Mouse (Mus musculus) stomach, embryonic 16.5 days (tissue): ENCODE measurements around the gene Ngef. TPM values are rescaled to one million over a fixed set of nuclear protein-coding genes. Genes with fewer than 3 reads are reported as not detected.

Experiments used
- ATAC-seq: fragments of 200-750 bp; cut with Nextera tagmentation; 2 replicates; pipeline ENCODE4 v1.8.0; 2017; ENCODE audit warnings: moderate number of reproducible peaks, moderate TSS enrichment; ENCODE audit not compliant: insufficient read depth, low FRiP score
- H3K27ac ChIP-seq: fragments of 300-500 bp; sonication (generic); 2 replicates; pipeline ENCODE4 v1.5.1; 2014; ENCODE audit warnings: low read length
- H3K27me3 ChIP-seq: fragments of 300-500 bp; sonication (generic); 2 replicates; pipeline ENCODE4 v1.6.1; 2014; ENCODE audit warnings: low read length, control low read depth, mixed read lengths; ENCODE audit not compliant: control insufficient read depth, insufficient read depth
- H3K36me3 ChIP-seq: fragments of 300-500 bp; sonication (generic); 2 replicates; pipeline ENCODE4 v1.6.1; 2014; ENCODE audit warnings: low read length; ENCODE audit not compliant: control insufficient read depth, insufficient read depth
- H3K4me1 ChIP-seq: fragments of 300-500 bp; sonication (generic); 2 replicates; pipeline ENCODE4 v1.6.1; 2014; ENCODE audit warnings: low read length, control low read depth, mixed read lengths; ENCODE audit not compliant: control insufficient read depth, insufficient read depth
- H3K4me2 ChIP-seq: fragments of 300-500 bp; sonication (generic); 2 replicates; pipeline ENCODE4 v1.6.1; 2014; ENCODE audit warnings: low read depth, low read length, mixed read lengths
- H3K4me3 ChIP-seq: fragments of 300-500 bp; sonication (generic); replicated peaks from 2 replicates; pipeline ENCODE4 v1.5.1; 2014; ENCODE audit warnings: mild to moderate bottlenecking, low read length
- H3K9ac ChIP-seq: fragments of 300-500 bp; sonication (generic); 2 replicates; pipeline ENCODE4 v1.6.1; 2014; ENCODE audit warnings: low read length
- H3K9me3 ChIP-seq: fragments of 300-500 bp; sonication (generic); replicated peaks from 2 replicates; pipeline ENCODE4 v1.6.1; 2016; ENCODE audit warnings: low read length, control low read depth; ENCODE audit not compliant: control insufficient read depth
- WGBS: fragments of 180-500 bp; shearing (Covaris S2); extraction: QIAGEN DNeasy Blood & Tissue Kit; methylation state at CpG from one replicate; pipeline ENCODE4 v1.1.7; 2014; 5-methylcytosine and 5-hydroxymethylcytosine counted together
- polyA plus RNA-seq: library from polyadenylated mRNA; unstranded; fragments of >200 nt; fragmentation: Nextera tagmentation; extraction: Ambion mirVana; gene quantifications from 2 replicates; pipeline ENCODE4 v1.2.1, GENCODE M21; 2015

The Ngef gene
- polyA plus RNA-seq, 1 experiment from 2014 or later: 11.5 TPM

GRCm38 (mm10) chr1:87509561-87510165 is 64.0 kb downstream of the Ngef start, which contains the start of gene Neu2:
Gene Neu2 (plus strand): TSS chr1:87509889.
- H3K9me3 ChIP-seq: no peaks in the 10 kb centered on the region
- peak within 1 kb of the TSS; percentile 70 for H3K4me3 ChIP-seq
- H3K4me1 ChIP-seq: peaks cover 7% of the 10 kb centered on the region
- 2% methylated on average over 56 of the region's 56 CpGs for WGBS
- peak within 1 kb of the TSS; percentile 99 for H3K4me2 ChIP-seq
- no peaks in the 10 kb centered on the region for H3K36me3 ChIP-seq
- peaks cover 7% of the 10 kb centered on the region for H3K27me3 ChIP-seq
- peak within 1 kb of the TSS; percentile 77 for H3K9ac ChIP-seq
- ATAC-seq: peak; percentile 48; the same call in 1 of the 2 replicates
- peak within 1 kb of the TSS; percentile 53 for H3K27ac ChIP-seq

- Histone ChIP-seq H3K27me3 (peaks cover 7% of the 10 kb centered on the region), H3K36me3 (no peaks in the 10 kb centered on the region), H3K9me3 (no peaks in the 10 kb centered on the region), H3K27ac (peak overlapping the region; percentile 53), H3K4me1 (peaks cover 7% of the 10 kb centered on the region), H3K4me2 (peak overlapping the region; percentile 99), H3K9ac (peak overlapping the region; percentile 77), H3K4me3 (peak overlapping the region; percentile 70)
- 20% methylated on average over 26 of the region's 26 CpGs for WGBS
- peak; percentile 35; the same call in 1 of the 2 replicates for ATAC-seq
Observed at GRCm38 (mm10) chr1:87508591-87509560, 64.8 kb downstream of the Ngef start.

DNA sequence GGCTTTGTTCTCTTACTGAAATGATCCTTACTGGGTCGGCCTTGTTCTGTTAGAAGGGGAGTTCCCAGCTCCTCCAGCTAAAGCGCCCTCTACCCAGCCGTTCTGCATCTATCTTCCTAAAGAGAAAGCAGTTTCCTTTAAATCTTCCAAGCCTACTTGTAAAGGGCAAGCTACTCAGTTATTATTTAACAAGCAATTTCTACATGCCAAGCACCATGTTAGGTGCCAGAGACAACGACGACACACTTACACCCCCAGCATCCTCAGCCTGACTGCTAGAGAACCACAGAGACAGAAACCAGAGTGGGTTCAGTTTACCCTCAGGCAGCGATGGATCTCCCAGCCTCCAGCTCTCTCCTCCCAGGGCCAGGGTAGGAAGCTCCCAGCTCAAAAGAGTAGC is 65.8 kb downstream of the Ngef start:
- H3K4me1 ChIP-seq: peaks cover 7% of the 10 kb centered on the region
- no peaks in the 10 kb centered on the region for H3K36me3 ChIP-seq
- H3K4me3 ChIP-seq: no peak overlapping the region
- H3K27ac ChIP-seq: no peak overlapping the region
- 64% methylated on average over 6 of the region's 6 CpGs for WGBS
- peaks cover 7% of the 10 kb centered on the region for H3K27me3 ChIP-seq
- ATAC-seq: no peak
- no peak overlapping the region for H3K9ac ChIP-seq
- H3K4me2 ChIP-seq: no peak overlapping the region
- no peaks in the 10 kb centered on the region for H3K9me3 ChIP-seq

DNA sequence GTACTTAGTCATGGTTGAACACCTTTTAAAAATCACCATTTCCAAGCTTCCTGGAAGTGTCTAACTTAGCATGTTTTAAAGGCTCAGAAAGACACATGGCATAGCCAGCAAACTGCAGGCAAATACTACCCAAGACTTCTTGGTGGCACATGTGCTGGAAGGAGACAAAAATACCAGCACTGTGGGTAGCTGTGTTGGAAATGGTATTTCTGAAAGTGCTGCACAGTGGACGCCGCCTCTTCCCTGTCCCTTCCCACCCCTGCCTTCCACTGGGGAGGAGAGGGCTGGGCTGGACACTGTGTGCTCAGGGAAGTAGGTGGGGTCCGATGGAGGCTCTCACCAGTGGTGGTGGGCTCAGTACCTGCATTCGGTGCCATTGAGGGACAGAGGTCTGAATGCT is 68.1 kb downstream of the Ngef start:
- H3K27me3 ChIP-seq: peaks cover 6% of the 10 kb centered on the region; the same call in 1 of the 2 replicates
- no peak for ATAC-seq
- no peak overlapping the region for H3K4me2 ChIP-seq
- H3K4me1 ChIP-seq: peaks cover 7% of the 10 kb centered on the region
- H3K9ac ChIP-seq: no peak overlapping the region
- H3K9me3 ChIP-seq: no peaks in the 10 kb centered on the region
- no peak overlapping the region for H3K4me3 ChIP-seq
- 86% methylated on average over 4 of the region's 4 CpGs for WGBS
- H3K27ac ChIP-seq: no peak overlapping the region
- no peaks in the 10 kb centered on the region for H3K36me3 ChIP-seq

- Histone ChIP-seq H3K4me1 (no peaks in the 10 kb centered on the region), H3K4me2 (no peak overlapping the region), H3K9ac (no peak overlapping the region), H3K4me3 (no peak overlapping the region), H3K9me3 (no peaks in the 10 kb centered on the region), H3K27ac (no peak overlapping the region), H3K27me3 (no peaks in the 10 kb centered on the region), H3K36me3 (no peaks in the 10 kb centered on the region)
- WGBS: 73% methylated on average over 4 of the region's 4 CpGs
- no peak for ATAC-seq
Observed at GRCm38 (mm10) chr1:87493542-87493941, 80.1 kb downstream of the Ngef start.

- Histone ChIP-seq H3K27ac (no peak overlapping the region), H3K27me3 (no peaks in the 10 kb centered on the region), H3K36me3 (no peaks in the 10 kb centered on the region), H3K4me3 (no peak overlapping the region), H3K4me1 (no peaks in the 10 kb centered on the region), H3K4me2 (no peak overlapping the region), H3K9me3 (no peaks in the 10 kb centered on the region), H3K9ac (no peak overlapping the region)
- no peak for ATAC-seq
- 58% methylated on average over 3 of the region's 3 CpGs for WGBS
Observed at GRCm38 (mm10) chr1:87492285-87492684, 81.4 kb downstream of the Ngef start.

DNA sequence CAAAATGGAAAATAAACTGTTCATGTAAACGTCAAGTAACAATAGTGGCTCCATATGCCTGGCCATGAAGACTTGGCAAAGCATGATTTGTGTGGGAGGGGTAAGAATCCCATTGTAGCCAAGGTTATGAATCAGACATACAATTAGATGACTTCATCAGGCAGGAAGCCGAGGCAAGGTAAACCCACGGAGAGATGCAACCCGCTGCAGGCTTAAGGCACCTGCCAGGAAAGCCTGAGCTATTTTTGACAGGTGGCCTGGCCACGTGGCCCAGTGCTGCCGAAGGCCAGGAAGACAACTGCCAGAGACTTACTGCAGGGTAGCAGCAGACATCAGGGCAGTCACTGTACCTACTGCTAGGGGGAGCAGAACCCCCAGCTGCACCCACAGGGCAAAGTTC is 87.3 kb downstream of the Ngef start:
- 37% methylated on average over 6 of the region's 6 CpGs for WGBS
- no peaks in the 10 kb centered on the region for H3K4me1 ChIP-seq
- H3K4me2 ChIP-seq: no peak overlapping the region
- no peak for ATAC-seq
- H3K9me3 ChIP-seq: no peaks in the 10 kb centered on the region
- no peak overlapping the region for H3K4me3 ChIP-seq
- no peaks in the 10 kb centered on the region for H3K27me3 ChIP-seq
- H3K36me3 ChIP-seq: no peaks in the 10 kb centered on the region
- no peak overlapping the region for H3K27ac ChIP-seq
- H3K9ac ChIP-seq: no peak overlapping the region

DNA sequence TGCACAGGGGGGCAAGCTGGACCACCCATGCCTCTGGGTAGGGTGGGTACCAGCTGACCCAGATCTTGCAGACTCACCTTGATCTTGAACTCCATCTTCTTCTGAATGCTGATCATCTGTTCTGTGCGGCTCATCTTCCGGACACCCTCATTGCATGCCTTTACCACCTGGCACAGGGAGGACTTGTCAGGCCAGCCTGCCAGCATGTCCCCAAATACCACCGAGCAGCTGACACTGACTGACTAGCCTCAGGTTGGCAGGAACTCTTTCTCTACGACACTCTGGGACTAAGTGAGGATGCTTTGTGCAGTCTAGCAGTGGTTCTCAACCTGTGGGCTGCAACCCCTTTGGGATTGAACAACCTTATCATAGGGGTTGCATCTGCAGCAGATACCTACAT is 91.1 kb downstream of the Ngef start:
- Histone ChIP-seq H3K9ac (no peak overlapping the region), H3K27ac (no peak overlapping the region), H3K36me3 (no peaks in the 10 kb centered on the region), H3K4me3 (no peak overlapping the region), H3K27me3 (no peaks in the 10 kb centered on the region), H3K4me2 (no peak overlapping the region), H3K9me3 (no peaks in the 10 kb centered on the region), H3K4me1 (no peaks in the 10 kb centered on the region)
- 87% methylated on average over 4 of the region's 4 CpGs for WGBS
- ATAC-seq: no peak
